Mouse (Mus musculus) adrenal gland, postnatal 14 days (tissue): ENCODE measurements around the gene Tnfrsf25. TPM values are rescaled to one million over a fixed set of nuclear protein-coding genes. Genes with fewer than 3 reads are reported as not detected.

Source experiments
- DNase-seq: peaks from one replicate; pipeline ENCODE4 v3.0.0; 2021; ENCODE audit warnings: mixed read lengths
- long read RNA-seq, 2 experiments: library from polyadenylated mRNA; stranded (forward); transcript quantifications; one replicate each; pipeline ENCODE4 v2.0.0; 2021
- total RNA-seq: library from RNA; stranded (reverse); gene quantifications from 2 replicates; pipeline ENCODE4 v1.2.3, GENCODE M21; 2021

Gene Tnfrsf25
- 2.9 and 4.8 TPM in 2 replicates for total RNA-seq
- long read RNA-seq, experiment 1, partial matches to known transcripts = 0 of 3 reads
- long read RNA-seq, experiment 1, other reads (novel, unspliced or antisense) = 2 of 3 reads
- long read RNA-seq, experiment 2, partial matches to known transcripts = 1 of 2 reads
- long read RNA-seq, experiment 2, other reads (novel, unspliced or antisense) = 1 of 2 reads

- DNase-seq = no peak
These were observed at the start of gene Tnfrsf25 for GRCm38 (mm10) chr4:152115921-152116612. Gene Tnfrsf25 (plus strand): TSS chr4:152115934.

DNA sequence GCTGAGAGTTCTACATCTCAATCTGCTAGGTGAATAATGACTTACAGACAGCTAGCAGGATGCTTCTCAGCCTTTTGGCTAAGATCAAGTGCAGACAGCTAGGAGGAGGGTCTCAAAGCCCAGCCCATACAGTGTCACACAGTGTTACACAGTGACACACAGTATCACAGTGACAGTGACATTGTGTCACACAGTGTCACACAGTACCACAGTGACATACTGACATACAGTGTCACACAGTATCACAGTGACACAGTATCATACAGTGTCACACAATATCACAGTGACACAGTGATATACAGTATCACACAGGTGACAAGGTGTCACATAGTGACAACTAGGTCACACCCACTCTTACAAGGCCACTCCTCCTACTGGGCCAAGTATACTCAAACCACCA lies 48.5 kb upstream of the Tnfrsf25 start:
- DNase-seq = no peak

- DNase-seq = peak; percentile 40
These were observed 47.5 kb upstream of the Tnfrsf25 start for GRCm38 (mm10) chr4:152068166-152068724.

DNA sequence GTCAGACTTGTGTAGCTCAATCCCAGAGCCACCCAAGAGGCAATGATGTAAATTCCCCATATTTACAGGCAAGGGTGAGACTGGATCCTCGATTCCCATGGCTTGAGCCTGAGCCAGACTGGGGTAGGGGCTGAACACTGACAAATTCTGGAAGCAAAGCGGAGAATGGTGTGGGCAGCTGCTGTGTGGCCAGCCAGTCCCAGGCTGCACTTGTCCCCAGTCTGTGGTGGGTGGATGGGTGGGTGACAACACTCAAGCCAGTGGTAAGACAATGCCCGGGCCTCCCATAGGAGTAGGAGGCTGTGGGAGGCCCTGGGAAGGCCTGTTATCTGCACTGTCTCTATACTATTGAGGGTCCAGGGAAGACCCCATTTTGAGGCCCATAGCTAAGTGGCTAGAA lies 46.5 kb upstream of the Tnfrsf25 start:
- no peak for DNase-seq

- DNase-seq = peak; percentile 40
These were observed 45.0 kb upstream of the Tnfrsf25 start for GRCm38 (mm10) chr4:152070494-152071396.

DNA sequence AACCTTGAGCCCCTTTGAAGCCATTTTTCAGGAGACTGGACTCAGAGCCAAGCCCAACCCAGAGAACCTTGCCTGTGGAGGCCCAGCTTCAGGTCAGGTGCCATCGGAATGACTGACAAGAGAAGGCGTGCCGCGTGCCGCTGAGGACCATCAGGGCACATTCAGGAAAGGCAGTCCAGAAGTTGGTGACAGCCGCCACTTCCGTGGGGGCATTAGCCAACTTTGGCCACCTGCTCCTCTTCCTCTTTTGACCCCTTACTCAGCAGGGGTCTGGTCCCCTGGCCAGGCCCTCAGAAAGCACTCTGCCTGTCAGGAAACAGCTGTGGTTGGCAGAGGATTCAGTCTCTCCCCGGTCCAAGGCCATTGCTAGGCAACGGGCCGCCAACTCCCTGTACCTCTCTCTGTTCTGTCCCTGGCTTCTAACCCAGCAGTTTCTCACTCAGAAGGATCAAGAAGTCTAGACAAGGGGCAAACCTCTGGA lies 43.6 kb upstream of the Tnfrsf25 start, which contains the start of gene Plekhg5:
TSS of gene Plekhg5 (plus strand) at position 378 of the 481 bp plus-strand sequence.
- peak; percentile 82 for DNase-seq

DNA sequence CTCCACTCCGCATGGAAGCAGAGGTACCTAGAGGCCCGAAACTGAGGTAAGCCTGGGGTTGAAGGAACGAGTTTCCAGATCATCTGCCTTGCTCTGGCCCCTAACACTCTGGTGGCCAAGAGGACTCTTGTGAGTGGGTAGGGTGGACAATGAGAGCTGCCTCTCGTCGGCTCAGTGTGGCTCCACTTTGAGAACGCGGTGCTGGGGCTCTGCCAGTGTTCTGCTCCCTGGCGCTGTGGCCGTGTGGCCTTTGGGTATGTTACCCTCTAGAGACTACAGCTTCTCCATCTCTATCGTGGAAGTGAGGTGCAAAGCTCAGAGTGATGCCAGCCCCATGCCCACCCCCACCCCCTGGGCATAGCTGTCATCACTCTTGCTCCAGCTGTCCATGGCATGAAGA lies 43.1 kb upstream of the Tnfrsf25 start:
- peak; percentile 59 for DNase-seq

GRCm38 (mm10) chr4:152073715-152074114 lies 42.0 kb upstream of the Tnfrsf25 start:
- no peak for DNase-seq

DNA sequence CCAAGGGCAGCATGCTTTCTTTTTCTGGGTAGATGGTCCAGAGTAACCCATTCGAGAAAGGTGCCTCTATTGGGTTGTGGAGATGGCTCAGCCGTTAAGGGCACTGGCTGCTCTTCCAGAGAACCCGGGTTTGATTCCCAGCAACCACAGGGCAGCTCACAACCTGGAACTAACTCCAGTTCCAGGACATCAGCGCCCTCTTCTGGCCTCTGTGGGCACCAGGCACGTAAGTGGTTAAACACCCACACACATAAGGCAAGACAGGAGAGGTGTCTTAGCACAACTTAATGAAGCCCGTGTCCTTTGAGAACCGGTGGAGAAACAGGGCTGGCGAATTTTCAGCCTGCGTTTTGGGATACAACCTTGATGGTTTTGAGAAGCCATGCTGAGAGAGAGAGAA lies 41.2 kb upstream of the Tnfrsf25 start:
- DNase-seq = no peak

GRCm38 (mm10) chr4:152077191-152077590 lies 38.5 kb upstream of the Tnfrsf25 start:
- no peak for DNase-seq

DNA sequence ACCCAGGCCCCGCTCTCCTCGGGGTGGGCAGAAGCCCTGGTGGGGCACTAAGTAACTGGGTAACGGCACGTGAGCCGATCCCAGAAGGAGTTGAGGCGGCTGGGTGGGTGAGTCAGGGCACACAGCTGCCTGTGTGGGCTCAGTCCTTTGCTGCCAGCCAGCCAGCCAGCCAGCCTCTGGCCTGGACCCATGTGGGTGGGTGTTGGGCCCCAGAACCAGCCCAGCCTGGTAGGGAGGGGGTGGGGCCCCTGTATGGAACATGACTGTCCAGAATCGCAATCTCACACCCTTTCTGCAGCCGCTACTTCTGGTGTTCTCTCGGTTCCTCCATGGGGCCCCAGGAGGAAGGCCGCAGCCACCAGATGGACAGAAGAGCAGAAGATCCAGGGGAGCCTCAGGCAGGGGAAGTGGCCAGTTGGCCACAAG lies 37.6 kb upstream of the Tnfrsf25 start:
- DNase-seq = no peak

GRCm38 (mm10) chr4:152079261-152079660 lies 36.5 kb upstream of the Tnfrsf25 start:
- no peak for DNase-seq

DNA sequence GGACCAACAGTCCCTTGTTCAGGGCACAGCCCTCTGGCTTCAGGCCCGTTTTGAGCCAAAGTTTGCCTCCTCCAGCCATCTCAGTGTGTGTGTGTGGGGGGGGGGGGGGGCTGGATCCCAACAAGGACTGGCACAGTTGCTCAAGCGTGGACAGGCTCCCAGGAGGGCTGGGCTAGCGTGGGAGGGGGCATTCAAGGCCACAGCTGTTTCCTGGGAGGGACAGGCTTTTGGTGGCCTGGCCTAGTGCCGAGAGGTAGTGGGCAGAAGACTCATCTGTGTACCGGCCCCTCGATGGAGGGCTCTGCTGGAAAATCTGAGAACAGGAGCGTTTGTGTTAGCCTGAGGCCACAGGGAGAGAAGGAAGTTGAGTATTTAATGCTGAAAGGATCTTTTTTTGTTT lies 35.8 kb upstream of the Tnfrsf25 start:
- DNase-seq = no peak

DNA sequence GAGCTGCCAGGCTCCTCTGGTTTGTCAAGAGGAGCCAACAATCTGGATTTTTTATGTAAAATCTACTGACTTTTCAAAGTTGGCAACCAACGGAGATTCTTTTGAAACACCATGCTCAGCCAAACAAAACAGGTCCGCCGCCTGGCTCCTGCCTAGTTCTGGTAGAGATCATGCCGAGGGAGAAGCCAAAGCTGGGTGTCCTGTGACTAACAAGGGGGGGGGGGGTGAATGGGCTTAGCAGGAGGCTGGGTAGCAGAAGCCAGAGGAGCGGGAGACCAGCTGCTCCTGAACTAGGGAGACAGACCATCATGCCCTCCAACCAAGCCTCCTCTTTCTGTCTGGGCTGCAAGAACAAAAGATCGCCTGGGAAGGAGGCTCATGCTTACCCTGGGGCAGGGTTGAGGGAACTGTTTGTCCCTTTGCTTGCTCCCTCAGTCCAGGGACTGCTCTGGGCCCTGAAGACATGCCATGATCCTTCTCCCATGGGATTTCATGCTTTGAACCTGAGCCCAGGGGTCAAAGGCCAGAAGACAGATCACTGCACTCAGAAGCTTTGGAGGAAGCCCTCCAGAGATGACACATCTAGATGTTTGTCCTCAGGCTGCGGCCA lies 32.0 kb upstream of the Tnfrsf25 start:
- peak; percentile 53 for DNase-seq

DNA sequence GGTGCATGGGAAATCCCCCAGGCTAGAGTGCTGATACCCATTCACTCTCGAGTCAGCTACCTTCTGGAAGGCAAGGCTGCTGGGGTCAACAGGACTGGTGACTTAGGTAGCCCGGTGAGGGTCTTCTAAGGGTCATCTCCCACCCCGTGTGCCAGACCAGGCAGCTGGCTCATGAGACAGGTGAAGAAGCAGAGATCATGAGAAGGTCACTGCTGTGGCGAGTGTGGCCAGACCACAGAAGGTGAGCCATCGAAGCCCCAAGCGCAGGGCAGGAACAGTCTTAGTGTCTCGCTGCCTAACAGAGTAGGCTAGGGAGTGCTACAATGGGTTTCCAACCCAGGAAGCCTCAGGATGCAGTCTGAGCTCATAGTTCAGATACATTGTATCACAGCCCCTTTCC lies 31.1 kb upstream of the Tnfrsf25 start:
- no peak for DNase-seq

- DNase-seq = peak; percentile 78
These were observed 29.1 kb upstream of the Tnfrsf25 start for GRCm38 (mm10) chr4:152086505-152087210.

- DNase-seq = no peak
These were observed 28.3 kb upstream of the Tnfrsf25 start for GRCm38 (mm10) chr4:152087211-152088081.

DNA sequence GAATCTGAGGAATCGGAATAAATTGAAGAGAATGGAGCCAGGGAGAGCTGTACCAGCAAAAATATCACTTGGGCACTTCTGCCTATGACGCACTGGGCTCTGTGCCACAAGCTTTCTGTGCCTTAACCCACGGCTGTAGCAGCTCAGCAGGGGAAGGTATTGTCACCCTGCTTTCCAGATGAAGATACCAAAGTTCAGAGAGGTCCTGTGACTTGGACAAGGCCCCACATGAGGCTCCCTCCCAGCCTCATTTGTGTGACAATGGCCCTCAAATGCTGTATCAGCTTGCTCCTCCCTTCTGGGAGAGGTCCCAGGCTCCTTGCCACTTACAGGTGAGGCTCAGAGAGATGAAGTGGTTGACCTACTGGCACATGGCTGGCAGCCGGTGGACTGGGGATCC lies 27.6 kb upstream of the Tnfrsf25 start:
- DNase-seq = no peak

GRCm38 (mm10) chr4:152088556-152089120 lies 27.1 kb upstream of the Tnfrsf25 start:
- DNase-seq = no peak

DNA sequence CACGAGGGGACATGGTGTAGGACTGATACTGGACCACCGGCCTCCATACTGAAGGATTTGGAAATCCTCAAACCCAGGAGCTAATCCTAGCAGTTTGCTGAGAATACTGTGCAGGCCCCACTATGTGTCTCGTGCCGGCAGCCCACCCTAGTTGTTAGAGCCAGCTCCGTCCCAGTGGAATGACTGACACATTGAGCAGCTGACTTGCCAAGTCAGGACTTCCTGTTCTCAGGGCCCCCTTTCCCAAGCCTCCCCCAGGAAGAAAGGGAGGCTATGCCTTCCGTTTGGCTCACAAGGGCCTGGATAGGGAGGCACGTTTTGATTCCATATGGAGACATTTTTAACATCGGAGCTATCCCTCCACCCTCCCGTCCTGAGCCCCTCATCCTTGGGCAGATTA lies 25.5 kb upstream of the Tnfrsf25 start:
- DNase-seq = no peak
